Mouse (Mus musculus): ENCODE results near the gene AY074887. TPM values are rescaled to one million over a fixed set of nuclear protein-coding genes. Genes with fewer than 3 reads are reported as not detected.
A peak's percentile ranks its signal among the peaks of the same experiment; 100 is the strongest.

The AY074887 gene
- 0.65 and 4.8 TPM in 2 replicates for polyA plus RNA-seq (2011; ENCODE audit: insufficient read length, low read depth, missing spikeins)

- TF ChIP-seq CTCF (IDR thresholded peaks at IDR 0.05; ENCODE audit: borderline replicate concordance, insufficient read depth, low read length) (no peak), POLR2A (IDR thresholded peaks at IDR 0.05; ENCODE audit: low read depth, low read length) (peak; percentile 79)
- peak within 1 kb of the TSS; percentile 70 for H3K4me3 ChIP-seq (ENCODE audit: insufficient read depth, low read length)
- H3K27ac ChIP-seq (ENCODE audit: insufficient read depth, low read length): peak within 1 kb of the TSS; percentile 81
- H3K4me1 ChIP-seq (ENCODE audit: control insufficient read depth, insufficient read depth, low read length): peaks cover 3% of the 10 kb centered on the region
Observed at GRCm38 (mm10) chr9:54950575-54951321, at the start of gene AY074887, which contains the start of gene Psma4. Gene AY074887 (minus strand): TSS chr9:54950998. Gene Psma4 (plus strand): TSS chr9:54950790.

- no peak overlapping the region for H3K4me3 ChIP-seq (ENCODE audit: insufficient read depth, low read length)
- H3K27ac ChIP-seq (ENCODE audit: insufficient read depth, low read length): no peak overlapping the region
- no peaks in the 10 kb centered on the region for H3K4me1 ChIP-seq (ENCODE audit: control insufficient read depth, insufficient read depth, low read length)
- TF ChIP-seq CTCF (IDR thresholded peaks at IDR 0.05; ENCODE audit: borderline replicate concordance, insufficient read depth, low read length): no peak
- TF ChIP-seq POLR2A (IDR thresholded peaks at IDR 0.05; ENCODE audit: low read depth, low read length): no peak
Observed at GRCm38 (mm10) chr9:54995645-54996044, 44.8 kb upstream of the AY074887 start.

GRCm38 (mm10) chr9:54994381-54994780 lies 43.6 kb upstream of the AY074887 start:
- TF ChIP-seq POLR2A (IDR thresholded peaks at IDR 0.05; ENCODE audit: low read depth, low read length) (no peak), CTCF (IDR thresholded peaks at IDR 0.05; ENCODE audit: borderline replicate concordance, insufficient read depth, low read length) (no peak)

GRCm38 (mm10) chr9:54990362-54990761 lies 39.6 kb upstream of the AY074887 start:
- Histone ChIP-seq H3K4me1 (ENCODE audit: control insufficient read depth, insufficient read depth, low read length) (no peaks in the 10 kb centered on the region), H3K27ac (ENCODE audit: insufficient read depth, low read length) (no peak overlapping the region), H3K4me3 (ENCODE audit: insufficient read depth, low read length) (no peak overlapping the region)
- TF ChIP-seq CTCF (IDR thresholded peaks at IDR 0.05; ENCODE audit: borderline replicate concordance, insufficient read depth, low read length) (no peak), POLR2A (IDR thresholded peaks at IDR 0.05; ENCODE audit: low read depth, low read length) (no peak)

More at GRCm38 (mm10) chr9:54994381-54994780, 43.6 kb upstream of the AY074887 start:
- Histone ChIP-seq H3K4me3 (ENCODE audit: insufficient read depth, low read length) (no peak overlapping the region), H3K27ac (ENCODE audit: insufficient read depth, low read length) (no peak overlapping the region), H3K4me1 (ENCODE audit: control insufficient read depth, insufficient read depth, low read length) (no peaks in the 10 kb centered on the region)

GRCm38 (mm10) chr9:54982401-54982800 lies 31.6 kb upstream of the AY074887 start:
- no peak overlapping the region for H3K4me3 ChIP-seq (ENCODE audit: insufficient read depth, low read length)
- no peaks in the 10 kb centered on the region for H3K4me1 ChIP-seq (ENCODE audit: control insufficient read depth, insufficient read depth, low read length)
- TF ChIP-seq CTCF (IDR thresholded peaks at IDR 0.05; ENCODE audit: borderline replicate concordance, insufficient read depth, low read length): no peak
- no peak for TF ChIP-seq POLR2A (IDR thresholded peaks at IDR 0.05; ENCODE audit: low read depth, low read length)
- no peak overlapping the region for H3K27ac ChIP-seq (ENCODE audit: insufficient read depth, low read length)

- TF ChIP-seq CTCF (IDR thresholded peaks at IDR 0.05; ENCODE audit: borderline replicate concordance, insufficient read depth, low read length): no peak
- TF ChIP-seq POLR2A (IDR thresholded peaks at IDR 0.05; ENCODE audit: low read depth, low read length): no peak
- Histone ChIP-seq H3K4me1 (ENCODE audit: control insufficient read depth, insufficient read depth, low read length) (no peaks in the 10 kb centered on the region), H3K27ac (ENCODE audit: insufficient read depth, low read length) (no peak overlapping the region), H3K4me3 (ENCODE audit: insufficient read depth, low read length) (peak overlapping the region; percentile 29)
Observed at GRCm38 (mm10) chr9:54981291-54982191, 30.7 kb upstream of the AY074887 start.

GRCm38 (mm10) chr9:54980674-54981073 lies 29.9 kb upstream of the AY074887 start, which contains the start of gene Chrna5:
Gene Chrna5 (plus strand): TSS chr9:54980880.
- TF ChIP-seq POLR2A (IDR thresholded peaks at IDR 0.05; ENCODE audit: low read depth, low read length) (no peak), CTCF (IDR thresholded peaks at IDR 0.05; ENCODE audit: borderline replicate concordance, insufficient read depth, low read length) (no peak)
- no peaks in the 10 kb centered on the region for H3K4me1 ChIP-seq (ENCODE audit: control insufficient read depth, insufficient read depth, low read length)
- no peak within 1 kb of the TSS for H3K27ac ChIP-seq (ENCODE audit: insufficient read depth, low read length)
- peak within 1 kb of the TSS; percentile 29 for H3K4me3 ChIP-seq (ENCODE audit: insufficient read depth, low read length)

GRCm38 (mm10) chr9:54969972-54970637 lies 19.3 kb upstream of the AY074887 start:
- H3K4me3 ChIP-seq (ENCODE audit: insufficient read depth, low read length): no peak overlapping the region
- no peaks in the 10 kb centered on the region for H3K4me1 ChIP-seq (ENCODE audit: control insufficient read depth, insufficient read depth, low read length)
- no peak overlapping the region for H3K27ac ChIP-seq (ENCODE audit: insufficient read depth, low read length)
- TF ChIP-seq CTCF (IDR thresholded peaks at IDR 0.05; ENCODE audit: borderline replicate concordance, insufficient read depth, low read length) (no peak), POLR2A (IDR thresholded peaks at IDR 0.05; ENCODE audit: low read depth, low read length) (no peak)

- Histone ChIP-seq H3K4me1 (ENCODE audit: control insufficient read depth, insufficient read depth, low read length) (no peaks in the 10 kb centered on the region), H3K4me3 (ENCODE audit: insufficient read depth, low read length) (no peak overlapping the region), H3K27ac (ENCODE audit: insufficient read depth, low read length) (no peak overlapping the region)
- TF ChIP-seq POLR2A (IDR thresholded peaks at IDR 0.05; ENCODE audit: low read depth, low read length) (no peak), CTCF (IDR thresholded peaks at IDR 0.05; ENCODE audit: borderline replicate concordance, insufficient read depth, low read length) (no peak)
Observed at GRCm38 (mm10) chr9:54963669-54964068, 12.9 kb upstream of the AY074887 start.

All from embryonic fibroblast, embryonic 13.5 days (primary cell).